Mouse (Mus musculus): ENCODE results near the gene Llcfc1. TPM values are rescaled to one million over a fixed set of nuclear protein-coding genes. Genes with fewer than 3 reads are reported as not detected.

Gene Llcfc1
- not detected in 2 replicates for polyA plus RNA-seq (2015; fragmentation: Nextera tagmentation; extraction: Ambion mirVana)

DNA sequence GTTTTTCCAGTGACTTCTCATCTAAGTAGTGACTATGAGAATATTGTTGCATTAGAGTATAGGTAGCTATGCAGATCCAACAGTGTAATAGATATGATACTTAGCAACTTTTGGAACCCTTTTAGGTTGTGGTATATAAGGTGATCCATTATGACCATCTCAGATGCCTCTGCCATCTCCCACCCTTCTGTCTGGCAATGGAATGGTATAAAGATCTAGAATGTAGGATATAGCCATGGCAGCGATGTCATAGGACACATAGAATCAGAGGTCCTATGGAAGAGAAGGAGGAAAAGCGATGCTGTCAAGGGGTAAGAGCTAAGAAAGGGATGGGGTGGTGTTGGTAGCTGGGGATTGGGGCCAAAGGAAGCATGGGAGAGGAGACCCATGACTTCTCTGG, at the start of gene Llcfc1:
Gene Llcfc1, plus strand, starts transcription at position 301 of the 400 bp plus-strand sequence.
- no peak within 1 kb of the TSS for H3K4me2 ChIP-seq
- H3K9ac ChIP-seq, result no peak within 1 kb of the TSS
- peaks cover 49% of the 10 kb centered on the region for H3K36me3 ChIP-seq
- H3K4me1 ChIP-seq (replicated peaks), result peaks cover 41% of the 10 kb centered on the region
- DNase-seq, result no peak
- 94% methylated on average over 2 of the region's 2 CpGs for whole genome bisulfite sequencing (ENCODE audit: insufficient replicate concordance)
- H3K27ac ChIP-seq, result peak within 1 kb of the TSS; percentile 56
- no peaks in the 10 kb centered on the region for H3K27me3 ChIP-seq
- H3K9me3 ChIP-seq (replicated peaks), result no peaks in the 10 kb centered on the region
- 0 out of 2 replicates have a peak, but pooled peaks have one; percentile 2 for ATAC-seq (ENCODE audit: low read depth)
- H3K4me3 ChIP-seq (replicated peaks), result no peak within 1 kb of the TSS

DNA sequence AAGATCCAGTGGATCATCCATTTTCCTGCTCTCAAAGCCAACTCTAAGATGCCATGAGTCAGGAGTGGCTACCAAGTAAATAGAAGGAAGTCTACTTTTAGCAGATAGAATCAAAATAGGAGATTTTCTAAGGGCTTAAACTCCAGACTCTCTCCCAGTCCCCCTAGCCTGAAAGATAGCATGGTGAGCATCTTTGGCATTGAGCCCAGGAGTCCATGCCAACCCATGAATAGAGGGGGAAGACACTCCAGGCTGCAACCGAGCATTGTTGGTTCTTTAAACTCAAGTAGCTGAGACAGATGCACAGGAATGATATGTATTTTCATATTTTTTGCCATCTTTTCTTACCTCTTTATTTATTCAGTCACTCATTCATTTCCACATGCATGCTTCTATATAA, 49.0 kb upstream of the Llcfc1 start:
- Histone ChIP-seq H3K27me3 (no peaks in the 10 kb centered on the region), H3K4me1 (replicated peaks) (no peaks in the 10 kb centered on the region), H3K4me2 (no peak overlapping the region), H3K27ac (no peak overlapping the region), H3K4me3 (replicated peaks) (no peak overlapping the region), H3K36me3 (no peaks in the 10 kb centered on the region), H3K9ac (no peak overlapping the region), H3K9me3 (replicated peaks) (no peaks in the 10 kb centered on the region)
- ATAC-seq (ENCODE audit: low read depth) (no peak), DNase-seq (no peak)
- WGBS (ENCODE audit: insufficient replicate concordance), result 50% methylated on average over 1 of the region's 1 CpGs

DNA sequence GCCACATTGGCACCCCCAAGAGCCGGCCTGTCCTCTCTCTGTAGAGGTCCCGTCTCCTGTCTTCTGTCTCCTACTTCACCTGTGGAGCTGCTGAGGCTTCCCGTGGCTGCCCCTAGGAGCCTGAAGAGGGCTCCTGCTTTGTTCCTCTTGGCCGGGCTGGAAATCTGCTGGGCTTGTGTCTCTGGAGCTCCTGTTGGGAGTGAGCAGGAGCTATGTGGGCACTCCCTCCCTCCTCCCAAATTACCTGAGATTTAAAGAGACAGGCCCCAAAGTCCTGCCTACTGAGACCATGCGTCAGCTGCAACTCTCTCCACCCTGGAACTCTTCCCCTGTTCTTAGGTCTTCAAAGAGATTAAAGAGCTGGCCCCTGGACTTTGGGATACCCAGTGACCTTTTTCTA, 48.1 kb upstream of the Llcfc1 start, which contains the start of gene Trpv6:
Gene Trpv6, minus strand, starts transcription at position 228 of the 400 bp plus-strand sequence.
- no peak within 1 kb of the TSS for H3K9ac ChIP-seq
- no peak for ATAC-seq (ENCODE audit: low read depth)
- no peak within 1 kb of the TSS for H3K4me3 ChIP-seq (replicated peaks)
- no peaks in the 10 kb centered on the region for H3K4me1 ChIP-seq (replicated peaks)
- no peak for DNase-seq
- no peaks in the 10 kb centered on the region for H3K27me3 ChIP-seq
- 38% methylated on average over 5 of the region's 5 CpGs for WGBS (ENCODE audit: insufficient replicate concordance)
- no peaks in the 10 kb centered on the region for H3K36me3 ChIP-seq
- no peaks in the 10 kb centered on the region for H3K9me3 ChIP-seq (replicated peaks)
- no peak within 1 kb of the TSS for H3K4me2 ChIP-seq
- no peak within 1 kb of the TSS for H3K27ac ChIP-seq

DNA sequence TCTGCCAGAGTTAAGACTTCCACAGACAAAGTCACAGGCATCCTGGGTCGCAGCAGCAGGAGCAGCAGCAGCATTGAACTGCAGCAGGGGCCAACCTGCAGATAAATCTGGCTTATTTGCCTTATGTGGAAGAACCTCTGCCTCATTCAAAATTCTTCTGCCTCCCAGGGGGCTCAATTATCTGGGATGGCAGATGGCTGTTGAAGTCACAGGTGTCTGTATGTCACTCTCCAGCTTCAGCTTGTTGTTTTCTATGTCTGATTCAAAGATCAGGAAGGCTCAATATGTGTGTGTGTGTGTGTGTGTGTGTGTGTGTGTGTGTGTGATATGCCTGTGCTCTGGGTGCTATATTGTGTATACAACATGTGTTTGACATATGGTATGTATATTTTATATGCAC, 46.8 kb upstream of the Llcfc1 start:
- Histone ChIP-seq H3K9ac (no peak overlapping the region), H3K36me3 (no peaks in the 10 kb centered on the region), H3K4me1 (replicated peaks) (no peaks in the 10 kb centered on the region; the same call in 1 of the 2 replicates), H3K4me2 (no peak overlapping the region), H3K9me3 (replicated peaks) (no peaks in the 10 kb centered on the region), H3K27ac (no peak overlapping the region), H3K4me3 (replicated peaks) (no peak overlapping the region), H3K27me3 (no peaks in the 10 kb centered on the region)
- 36% methylated on average over 1 of the region's 1 CpGs for WGBS (ENCODE audit: insufficient replicate concordance)
- DNase-seq, result no peak
- no peak for ATAC-seq (ENCODE audit: low read depth)

DNA sequence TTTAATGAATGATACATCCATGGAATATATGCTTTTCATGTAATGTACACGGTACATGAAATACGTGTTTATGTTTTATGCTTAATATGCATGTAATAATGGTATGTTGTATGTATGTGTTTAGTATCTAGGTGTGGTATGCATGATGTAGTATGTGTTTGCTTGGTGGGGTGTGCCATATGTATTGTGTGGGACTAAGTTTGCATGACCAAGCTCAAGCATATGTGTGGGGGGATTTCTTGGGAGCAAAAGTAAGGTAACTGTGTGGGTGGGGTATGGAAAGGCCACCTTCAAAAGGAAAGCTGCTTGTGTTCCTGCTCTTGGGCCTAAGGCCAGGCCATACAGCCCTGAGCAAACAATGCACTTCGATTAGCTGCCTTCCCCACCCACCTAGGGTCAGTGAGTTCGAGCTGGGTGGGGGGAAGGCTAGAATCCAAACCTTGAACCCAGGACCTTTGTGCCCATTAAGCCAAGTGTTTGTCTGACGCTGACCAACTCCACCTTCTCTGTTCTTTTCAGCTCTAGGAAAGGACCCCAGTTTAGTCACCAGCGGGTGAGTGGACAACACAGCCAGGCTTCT, 46.2 kb upstream of the Llcfc1 start:
- no peak overlapping the region for H3K9ac ChIP-seq
- no peak overlapping the region for H3K4me2 ChIP-seq
- DNase-seq (no peak), ATAC-seq (ENCODE audit: low read depth) (peak; percentile 51)
- H3K4me1 ChIP-seq (replicated peaks), result no peaks in the 10 kb centered on the region; the same call in 1 of the 2 replicates
- H3K9me3 ChIP-seq (replicated peaks), result no peaks in the 10 kb centered on the region
- WGBS (ENCODE audit: insufficient replicate concordance), result 59% methylated on average over 6 of the region's 6 CpGs
- H3K36me3 ChIP-seq, result no peaks in the 10 kb centered on the region
- H3K27ac ChIP-seq, result no peak overlapping the region
- no peaks in the 10 kb centered on the region for H3K27me3 ChIP-seq
- H3K4me3 ChIP-seq (replicated peaks), result no peak overlapping the region

DNA sequence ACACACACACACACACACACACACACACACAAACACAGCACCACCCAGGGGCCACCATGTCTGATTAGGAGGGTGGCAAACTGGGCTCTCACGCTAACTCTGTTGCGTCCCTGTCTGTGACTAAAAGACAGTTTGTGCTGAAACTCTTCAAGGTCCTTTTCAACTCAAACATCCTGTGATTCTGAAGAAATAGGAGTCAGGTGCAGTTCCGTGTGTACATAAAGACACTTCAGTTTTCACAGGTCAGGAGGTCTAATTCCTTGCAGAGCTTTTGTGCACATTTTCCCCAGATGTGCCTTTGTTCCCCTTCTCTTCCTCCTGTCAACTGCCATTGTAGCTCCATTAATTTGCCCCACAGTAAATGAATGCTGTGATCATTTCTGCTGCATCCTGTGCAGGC, 43.8 kb upstream of the Llcfc1 start:
- no peaks in the 10 kb centered on the region for H3K9me3 ChIP-seq (replicated peaks)
- ATAC-seq (ENCODE audit: low read depth) (no peak), DNase-seq (no peak)
- no peak overlapping the region for H3K27ac ChIP-seq
- 70% methylated on average over 3 of the region's 3 CpGs for WGBS (ENCODE audit: insufficient replicate concordance)
- no peak overlapping the region for H3K4me3 ChIP-seq (replicated peaks)
- no peak overlapping the region for H3K9ac ChIP-seq
- no peaks in the 10 kb centered on the region; the same call in 1 of the 2 replicates for H3K4me1 ChIP-seq (replicated peaks)
- no peaks in the 10 kb centered on the region for H3K36me3 ChIP-seq
- H3K27me3 ChIP-seq, result no peaks in the 10 kb centered on the region
- no peak overlapping the region for H3K4me2 ChIP-seq

DNA sequence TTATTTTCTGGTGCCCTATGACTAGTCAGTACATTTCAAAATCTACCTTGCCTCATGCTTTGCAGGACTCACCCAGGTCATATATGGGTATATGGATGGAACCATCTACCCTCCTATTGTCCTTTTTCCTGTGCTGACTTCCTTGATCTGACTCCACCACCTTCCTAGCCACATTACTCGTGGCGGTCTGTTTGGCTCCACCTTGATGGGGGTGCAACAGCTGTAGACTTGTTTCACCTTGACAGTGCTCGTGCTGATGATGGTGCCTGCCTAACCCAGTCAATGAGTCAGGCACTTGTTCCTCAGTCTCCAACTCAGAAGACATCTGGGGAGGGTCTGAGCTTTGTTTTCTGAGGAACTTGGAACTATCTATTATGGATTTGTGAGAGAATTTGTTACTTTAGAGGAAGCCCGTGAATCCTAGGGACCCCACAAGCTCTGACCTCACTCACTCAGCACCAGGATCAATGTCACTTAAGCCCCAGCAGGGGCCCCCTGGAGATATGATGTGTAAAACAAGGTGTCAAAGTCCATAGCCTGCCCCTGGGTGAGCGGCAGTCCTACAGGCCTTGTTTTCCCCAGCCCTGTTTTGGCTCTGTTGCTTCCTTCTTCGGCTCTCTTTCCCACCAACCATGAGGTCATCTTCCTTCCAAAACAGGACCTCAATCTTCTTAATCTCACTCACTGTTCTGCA, 42.9 kb upstream of the Llcfc1 start:
- 49% methylated on average over 6 of the region's 6 CpGs for WGBS (ENCODE audit: insufficient replicate concordance)
- Histone ChIP-seq H3K4me2 (no peak overlapping the region), H3K4me3 (replicated peaks) (no peak overlapping the region)

DNA sequence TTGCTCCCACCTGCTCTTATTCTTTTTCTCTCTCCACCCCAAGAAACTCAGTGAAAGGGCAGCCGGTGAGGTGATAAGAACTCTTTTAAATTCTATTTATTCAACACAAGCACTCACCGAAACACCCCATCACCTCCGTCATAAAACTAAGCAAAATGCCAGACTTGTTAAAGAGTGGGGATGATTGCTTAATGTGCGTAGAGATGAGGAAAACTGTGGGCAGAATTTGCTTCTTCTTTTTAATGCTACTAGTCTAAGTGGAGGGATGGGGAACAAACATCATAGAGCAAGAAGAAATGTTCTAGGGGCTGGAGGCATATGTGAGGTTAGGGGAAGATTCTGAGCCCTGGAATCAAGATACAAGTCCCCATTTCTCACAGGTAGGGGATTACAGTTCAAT, 41.5 kb upstream of the Llcfc1 start:
- Histone ChIP-seq H3K4me1 (replicated peaks) (no peaks in the 10 kb centered on the region; the same call in 1 of the 2 replicates), H3K4me3 (replicated peaks) (no peak overlapping the region), H3K9ac (no peak overlapping the region), H3K4me2 (no peak overlapping the region), H3K27ac (no peak overlapping the region), H3K36me3 (no peaks in the 10 kb centered on the region), H3K27me3 (no peaks in the 10 kb centered on the region), H3K9me3 (replicated peaks) (no peaks in the 10 kb centered on the region)
- ATAC-seq (ENCODE audit: low read depth) (no peak), DNase-seq (no peak)
- WGBS (ENCODE audit: insufficient replicate concordance), result 68% methylated on average over 4 of the region's 4 CpGs

More for the DNA sequence above, 42.9 kb upstream of the Llcfc1 start:
- no peak overlapping the region for H3K9ac ChIP-seq
- no peaks in the 10 kb centered on the region for H3K9me3 ChIP-seq (replicated peaks)
- DNase-seq, result no peak
- no peaks in the 10 kb centered on the region for H3K27me3 ChIP-seq
- no peak for ATAC-seq (ENCODE audit: low read depth)
- no peaks in the 10 kb centered on the region for H3K36me3 ChIP-seq
- no peak overlapping the region for H3K27ac ChIP-seq
- no peaks in the 10 kb centered on the region; the same call in 1 of the 2 replicates for H3K4me1 ChIP-seq (replicated peaks)

DNA sequence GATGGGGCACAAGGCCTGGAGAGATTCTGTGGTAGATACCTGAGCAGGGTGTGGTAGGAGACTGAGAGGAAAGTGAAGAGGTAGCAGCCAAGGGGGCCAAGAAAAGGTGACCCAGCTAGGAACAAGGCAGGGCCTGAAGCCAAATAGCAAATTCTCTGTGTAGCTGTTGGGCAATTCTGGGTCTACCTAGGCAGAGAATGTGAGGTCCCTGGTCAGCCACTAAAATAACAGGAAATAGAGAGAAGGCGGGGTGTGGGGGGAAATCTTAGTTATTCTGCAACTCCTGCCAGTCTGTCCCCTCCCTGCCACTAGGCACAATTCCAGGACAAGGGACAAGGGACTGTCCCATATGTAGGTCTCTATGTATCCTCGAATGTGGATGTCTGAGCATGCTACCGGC, 41.0 kb upstream of the Llcfc1 start:
- Histone ChIP-seq H3K27ac (no peak overlapping the region), H3K27me3 (no peaks in the 10 kb centered on the region), H3K4me3 (replicated peaks) (no peak overlapping the region), H3K9me3 (replicated peaks) (no peaks in the 10 kb centered on the region), H3K9ac (no peak overlapping the region), H3K4me1 (replicated peaks) (no peaks in the 10 kb centered on the region; the same call in 1 of the 2 replicates), H3K36me3 (no peaks in the 10 kb centered on the region), H3K4me2 (no peak overlapping the region)
- WGBS (ENCODE audit: insufficient replicate concordance), result 74% methylated on average over 3 of the region's 3 CpGs
- ATAC-seq (ENCODE audit: low read depth), result peak; percentile 51; the same call in 1 of the 2 replicates
- DNase-seq, result no peak

DNA sequence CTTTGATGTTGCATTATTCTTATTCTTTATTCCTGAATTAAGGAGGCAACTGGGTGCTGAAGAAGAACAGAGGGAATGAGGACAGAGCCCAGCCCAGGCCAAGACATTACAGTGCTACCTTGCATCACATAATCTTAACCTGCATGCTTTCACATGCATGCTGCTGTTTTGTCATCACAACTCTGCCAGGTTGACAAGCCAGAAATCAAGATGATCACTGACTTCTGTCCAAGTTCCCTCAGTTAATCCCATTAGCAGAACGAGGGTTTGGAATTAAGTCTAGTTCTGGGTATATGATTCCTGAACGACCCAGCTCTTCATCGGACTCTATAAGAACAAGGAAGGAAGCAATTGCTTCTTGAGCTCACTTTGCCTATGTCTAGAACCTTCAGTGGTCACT, 38.0 kb upstream of the Llcfc1 start:
- no peak for ATAC-seq (ENCODE audit: low read depth)
- Histone ChIP-seq H3K27me3 (no peaks in the 10 kb centered on the region), H3K9me3 (replicated peaks) (no peaks in the 10 kb centered on the region), H3K4me2 (no peak overlapping the region), H3K4me3 (replicated peaks) (no peak overlapping the region), H3K27ac (no peak overlapping the region), H3K36me3 (no peaks in the 10 kb centered on the region), H3K4me1 (replicated peaks) (no peaks in the 10 kb centered on the region; the same call in 1 of the 2 replicates), H3K9ac (no peak overlapping the region)
- 63% methylated on average over 3 of the region's 3 CpGs for WGBS (ENCODE audit: insufficient replicate concordance)
- no peak for DNase-seq

DNA sequence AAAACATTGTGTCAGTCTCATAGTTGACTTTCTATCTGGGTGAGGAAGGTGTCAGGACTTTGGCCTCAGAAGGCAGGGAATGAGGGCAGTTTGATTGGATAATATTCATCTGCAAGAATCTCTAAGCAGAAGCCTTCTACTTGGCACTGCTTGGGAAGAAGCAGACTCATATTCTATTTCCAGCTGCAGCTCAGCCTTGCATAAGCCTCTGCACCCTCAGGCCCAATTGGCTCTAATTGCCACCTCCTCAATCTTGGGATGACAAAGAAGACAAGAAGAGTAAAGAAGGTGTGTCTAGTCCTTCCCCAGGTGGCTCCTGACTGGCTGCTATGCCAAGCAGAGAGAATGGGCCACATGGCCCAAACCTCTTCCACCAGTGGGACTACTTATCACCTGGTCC, 37.6 kb upstream of the Llcfc1 start:
- H3K9me3 ChIP-seq (replicated peaks), result no peaks in the 10 kb centered on the region
- no peak for ATAC-seq (ENCODE audit: low read depth)
- no peak overlapping the region for H3K27ac ChIP-seq
- H3K27me3 ChIP-seq, result no peaks in the 10 kb centered on the region
- DNase-seq, result no peak
- no peak overlapping the region for H3K4me3 ChIP-seq (replicated peaks)
- no peak overlapping the region for H3K9ac ChIP-seq
- H3K4me1 ChIP-seq (replicated peaks), result no peaks in the 10 kb centered on the region
- no peak overlapping the region for H3K4me2 ChIP-seq
- H3K36me3 ChIP-seq, result no peaks in the 10 kb centered on the region

DNA sequence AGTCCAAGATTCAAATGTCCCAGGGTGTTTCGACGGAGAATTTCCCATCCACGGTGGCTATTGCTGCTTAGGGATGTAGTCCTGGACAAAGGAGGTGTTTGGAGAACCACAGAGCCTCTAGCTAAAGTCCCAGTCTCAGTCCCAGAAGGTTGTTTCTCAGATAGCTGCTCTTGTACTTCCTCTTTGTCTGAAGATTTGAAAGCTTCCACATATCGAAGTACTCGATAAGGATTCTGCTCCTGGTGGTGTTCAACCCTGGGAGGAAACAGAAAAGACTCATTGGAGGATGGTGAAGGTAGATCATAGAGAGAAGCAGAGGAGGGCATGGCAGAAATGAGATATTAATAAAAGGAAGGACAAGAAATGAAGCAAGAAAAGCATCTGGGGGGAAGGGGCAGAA, 31.1 kb upstream of the Llcfc1 start:
- Histone ChIP-seq H3K4me1 (replicated peaks) (no peaks in the 10 kb centered on the region), H3K4me3 (replicated peaks) (no peak overlapping the region), H3K9ac (no peak overlapping the region), H3K27ac (no peak overlapping the region), H3K9me3 (replicated peaks) (no peaks in the 10 kb centered on the region), H3K27me3 (no peaks in the 10 kb centered on the region), H3K36me3 (no peaks in the 10 kb centered on the region), H3K4me2 (no peak overlapping the region)
- no peak for ATAC-seq (ENCODE audit: low read depth)
- DNase-seq, result no peak
- WGBS (ENCODE audit: insufficient replicate concordance), result 45% methylated on average over 5 of the region's 5 CpGs
